In genomic region chr13:34759202-34759601, GRCm38 (mm10) we compare ENCODE assay signal across 26 mouse cellular contexts. TPM values are rescaled to one million over a fixed set of nuclear protein-coding genes. Genes with fewer than 3 reads are reported as not detected.
"Had no signal": no experiment of that assay in that cellular context is flagged by ENCODE, and none has a peak within 500 bp of the region (broad histone marks: within the 10 kb centered on the region; RNA-seq: fewer than 3 reads in every experiment).

No protein-coding gene starts in this region.

- H3K9me3 ChIP-seq: liver, embryonic 15.5 days; lung, embryonic 15.5 days; midbrain, embryonic 13.5 days; midbrain, embryonic 15.5 days; neural tube, embryonic 13.5 days; neural tube, embryonic 15.5 days had no signal

- DNase-seq: liver, postnatal 0 days; lung, adult 2 months; lung, postnatal 14 days; lung, postnatal 36 days; retina, postnatal 1 day; right cerebral cortex, adult 18-20 months; right cerebral cortex, postnatal 25 days; right cerebral cortex, postnatal 4 days; spleen, adult 18-20 months; thymus, adult 18-20 months; thymus, postnatal 14 days; thymus, postnatal 36 days had no signal

- H3K36me3 ChIP-seq: liver, embryonic 15.5 days; lung, embryonic 15.5 days; midbrain, embryonic 13.5 days; midbrain, embryonic 15.5 days; neural tube, embryonic 13.5 days; neural tube, embryonic 15.5 days had no signal

- H3K4me1 ChIP-seq: liver, embryonic 15.5 days had no signal

- H3K27ac ChIP-seq: liver, embryonic 15.5 days; lung, embryonic 15.5 days; macrophage; midbrain, embryonic 13.5 days; midbrain, embryonic 15.5 days; neural tube, embryonic 13.5 days; neural tube, embryonic 15.5 days had no signal

- H3K4me2 ChIP-seq: liver, embryonic 15.5 days; lung, embryonic 15.5 days; midbrain, embryonic 11.5 days; midbrain, embryonic 13.5 days; midbrain, embryonic 15.5 days; neural tube, embryonic 13.5 days; neural tube, embryonic 15.5 days had no signal

- H3K4me3 ChIP-seq: liver, embryonic 15.5 days; lung, embryonic 15.5 days; midbrain, embryonic 13.5 days; midbrain, embryonic 15.5 days; neural tube, embryonic 13.5 days; neural tube, embryonic 15.5 days had no signal

- H3K27me3 ChIP-seq: liver, embryonic 15.5 days; lung, embryonic 15.5 days; midbrain, embryonic 13.5 days; midbrain, embryonic 15.5 days; neural tube, embryonic 13.5 days; neural tube, embryonic 15.5 days had no signal

RNA-seq across cellular contexts. Expression of gene Fam50b, which starts 24.6 kb away (rescaled TPM):
- polyA plus RNA-seq: lung, adult 2 months; lung, embryonic 15.5 days; macrophage; midbrain, embryonic 11.5 days; midbrain, embryonic 13.5 days; midbrain, postnatal 0 days; neural tube, embryonic 11.5 days; neural tube, embryonic 13.5 days; neural tube, embryonic 15.5 days; small intestine, adult 2 months; stomach, embryonic 14.5 days; stomach, embryonic 16.5 days; thymus, postnatal 0 days had no signal
